Mouse (Mus musculus): ENCODE measurements around the gene Epb41l5. TPM values are rescaled to one million over a fixed set of nuclear protein-coding genes. Genes with fewer than 3 reads are reported as not detected.

The Epb41l5 gene
- polyA plus RNA-seq, 1 experiment from 2014 or later: 12.0 TPM

DNA sequence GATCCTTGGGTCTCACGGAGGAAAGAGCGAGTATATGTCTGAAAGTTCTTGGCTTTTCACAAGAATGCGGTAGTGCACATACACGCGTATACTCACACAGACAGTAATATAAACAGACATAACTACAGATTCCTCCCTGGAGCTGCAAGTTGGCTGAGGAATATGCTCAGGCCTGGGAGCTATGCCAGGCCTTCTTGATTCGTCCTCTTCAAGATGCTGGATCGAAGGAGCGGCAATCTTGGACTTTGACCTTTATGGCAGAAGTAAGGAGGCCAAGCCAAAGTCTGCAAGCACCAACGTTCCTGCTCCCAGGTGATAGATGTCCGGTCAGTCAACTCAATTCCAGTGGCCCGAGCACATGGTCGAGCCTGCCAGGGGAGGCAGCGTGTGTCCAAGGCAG, 117.9 kb downstream of the Epb41l5 start:
- peaks cover 34% of the 10 kb centered on the region for H3K36me3 ChIP-seq
- no peak overlapping the region for H3K4me2 ChIP-seq
- no peak overlapping the region for H3K9ac ChIP-seq
- peaks cover 14% of the 10 kb centered on the region; the same call in 1 of the 2 replicates for H3K9me3 ChIP-seq
- no peak for ATAC-seq (ENCODE audit: insufficient number of reproducible peaks, insufficient read depth, low FRiP score, low TSS enrichment, low read depth)
- H3K27ac ChIP-seq: no peak overlapping the region
- H3K4me3 ChIP-seq: no peak overlapping the region
- H3K27me3 ChIP-seq: no peaks in the 10 kb centered on the region
- WGBS: 91% methylated on average over 13 of the region's 13 CpGs
- H3K4me1 ChIP-seq: peaks cover 9% of the 10 kb centered on the region

DNA sequence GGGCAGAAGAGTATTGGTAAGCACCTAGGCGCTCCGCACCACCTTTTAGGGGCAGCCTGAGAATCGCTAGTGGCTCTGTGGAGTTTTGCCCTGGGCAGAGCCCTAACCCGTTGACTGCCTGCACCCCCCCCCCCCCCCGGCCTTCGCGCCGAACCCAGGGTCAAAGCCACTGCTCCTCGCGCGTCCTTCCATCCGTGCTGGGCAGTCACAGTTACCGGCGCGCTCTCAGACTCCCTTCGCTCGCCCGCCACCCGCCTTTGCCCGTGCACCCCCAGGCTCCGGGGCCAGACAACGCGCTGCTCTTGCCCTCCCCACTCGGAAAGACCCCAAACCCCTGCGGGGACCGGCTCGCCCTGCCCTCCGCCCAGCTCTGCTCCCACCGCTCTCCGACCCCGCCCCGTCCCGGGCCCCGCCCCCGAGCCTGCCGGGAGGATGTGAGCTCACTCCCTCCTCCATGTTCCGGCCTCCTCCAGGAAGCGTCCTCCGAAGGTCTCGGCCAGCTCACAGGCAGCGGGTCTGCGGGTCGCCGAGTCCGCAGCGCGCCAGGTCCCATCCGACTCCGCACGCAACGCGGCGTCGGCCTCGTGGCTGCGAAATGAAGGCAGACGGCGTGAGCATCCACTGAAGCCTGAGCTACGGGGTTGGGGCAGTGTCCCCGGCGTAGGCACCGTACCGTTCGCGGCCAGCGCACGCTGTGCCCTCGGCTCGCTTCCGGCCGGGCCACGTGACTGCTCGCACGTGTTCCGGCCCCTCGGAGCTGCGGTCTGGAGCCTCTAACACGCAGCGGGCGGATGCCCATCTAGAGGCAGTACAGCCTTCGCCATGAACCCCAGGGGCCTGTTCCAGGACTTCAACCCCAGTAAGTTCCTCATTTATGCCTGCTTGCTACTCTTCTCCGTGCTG, 122.9 kb downstream of the Epb41l5 start, which contains the start of gene Tmem185b:
TSS of gene Tmem185b (plus strand) at position 472 of the 903 bp plus-strand sequence.
- Histone ChIP-seq H3K4me3 (peak within 1 kb of the TSS; percentile 63), H3K4me2 (peak within 1 kb of the TSS; percentile 90), H3K27me3 (no peaks in the 10 kb centered on the region), H3K9me3 (peaks cover 14% of the 10 kb centered on the region; the same call in 1 of the 2 replicates), H3K36me3 (peaks cover 34% of the 10 kb centered on the region), H3K9ac (peak within 1 kb of the TSS; percentile 81), H3K4me1 (peaks cover 20% of the 10 kb centered on the region), H3K27ac (peak within 1 kb of the TSS; percentile 82)
- peak; percentile 92 for ATAC-seq (ENCODE audit: insufficient number of reproducible peaks, insufficient read depth, low FRiP score, low TSS enrichment, low read depth)
- 2% methylated on average over 80 of the region's 82 CpGs for WGBS

DNA sequence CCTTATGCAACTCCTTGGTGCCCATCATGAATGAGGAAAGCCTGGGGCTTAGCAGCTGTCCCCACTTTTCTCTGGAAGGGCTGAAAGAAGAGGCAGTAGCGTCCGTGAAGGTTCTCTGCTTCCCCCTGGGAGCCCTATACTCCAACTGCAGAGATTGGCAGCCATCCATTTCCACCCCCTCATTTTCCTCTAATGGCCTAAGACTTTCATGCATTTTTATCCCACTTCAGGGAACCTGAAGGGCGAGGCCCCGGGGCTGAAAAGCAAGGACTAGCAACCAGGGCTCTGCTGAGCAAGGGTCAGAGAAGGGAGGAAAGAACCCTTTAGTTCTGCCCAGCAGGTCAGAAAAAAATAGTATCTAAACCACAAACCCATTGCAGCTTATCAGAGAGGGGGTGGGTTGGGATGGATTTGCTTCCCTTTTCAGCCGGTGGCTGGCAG, 123.8 kb downstream of the Epb41l5 start:
- H3K9ac ChIP-seq: peak overlapping the region; percentile 81; the same call in 1 of the 2 replicates
- H3K4me3 ChIP-seq: peak overlapping the region; percentile 63
- no peaks in the 10 kb centered on the region for H3K27me3 ChIP-seq
- ATAC-seq (ENCODE audit: insufficient number of reproducible peaks, insufficient read depth, low FRiP score, low TSS enrichment, low read depth): no peak
- H3K9me3 ChIP-seq: peaks cover 14% of the 10 kb centered on the region; the same call in 1 of the 2 replicates
- peaks cover 34% of the 10 kb centered on the region for H3K36me3 ChIP-seq
- H3K4me2 ChIP-seq: peak overlapping the region; percentile 90
- 13% methylated on average over 5 of the region's 5 CpGs for WGBS
- peak overlapping the region; percentile 82; the same call in 1 of the 2 replicates for H3K27ac ChIP-seq
- H3K4me1 ChIP-seq: peaks cover 20% of the 10 kb centered on the region

DNA sequence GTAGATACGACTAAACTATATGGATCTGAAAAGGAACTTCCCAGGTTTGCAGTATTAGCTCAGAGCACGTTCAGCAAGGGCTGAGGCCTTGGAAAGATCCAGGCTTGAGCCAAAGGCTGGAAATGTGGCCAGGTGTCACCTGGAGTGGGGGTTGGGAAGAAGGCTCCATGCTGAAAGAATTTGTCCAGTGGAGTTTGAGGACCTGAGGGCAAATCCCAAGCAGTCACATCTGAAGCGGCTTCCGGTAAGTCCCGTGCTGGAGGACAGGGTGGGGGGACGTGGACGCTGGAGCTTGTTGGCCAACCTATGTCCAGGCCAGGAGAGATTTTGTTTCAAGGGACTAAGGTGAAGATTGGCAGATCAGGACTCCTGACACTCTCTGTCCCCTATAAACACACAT, 125.0 kb downstream of the Epb41l5 start:
- Histone ChIP-seq H3K4me1 (peaks cover 20% of the 10 kb centered on the region), H3K27me3 (no peaks in the 10 kb centered on the region), H3K36me3 (peaks cover 23% of the 10 kb centered on the region), H3K27ac (no peak overlapping the region), H3K4me2 (no peak overlapping the region), H3K9ac (no peak overlapping the region), H3K4me3 (no peak overlapping the region), H3K9me3 (peaks cover 10% of the 10 kb centered on the region; the same call in 1 of the 2 replicates)
- WGBS: 82% methylated on average over 7 of the region's 7 CpGs
- no peak for ATAC-seq (ENCODE audit: insufficient number of reproducible peaks, insufficient read depth, low FRiP score, low TSS enrichment, low read depth)

GRCm38 (mm10) chr1:119523369-119523768, 125.4 kb downstream of the Epb41l5 start:
- ATAC-seq (ENCODE audit: insufficient number of reproducible peaks, insufficient read depth, low FRiP score, low TSS enrichment, low read depth): no peak
- no peak overlapping the region for H3K4me2 ChIP-seq
- H3K9me3 ChIP-seq: 0 out of 2 replicates have a peak, but pooled peaks cover 9% of the 10 kb centered on the region
- no peak overlapping the region for H3K27ac ChIP-seq
- no peak overlapping the region for H3K9ac ChIP-seq
- WGBS: 83% methylated on average over 7 of the region's 7 CpGs
- peaks cover 18% of the 10 kb centered on the region for H3K36me3 ChIP-seq
- H3K4me1 ChIP-seq: peaks cover 20% of the 10 kb centered on the region
- H3K27me3 ChIP-seq: no peaks in the 10 kb centered on the region
- H3K4me3 ChIP-seq: no peak overlapping the region

- peaks cover 12% of the 10 kb centered on the region for H3K36me3 ChIP-seq
- H3K9me3 ChIP-seq: 0 out of 2 replicates have a peak, but pooled peaks cover 9% of the 10 kb centered on the region
- H3K4me2 ChIP-seq: no peak overlapping the region
- ATAC-seq (ENCODE audit: insufficient number of reproducible peaks, insufficient read depth, low FRiP score, low TSS enrichment, low read depth): no peak
- no peak overlapping the region for H3K27ac ChIP-seq
- no peak overlapping the region for H3K4me3 ChIP-seq
- H3K27me3 ChIP-seq: no peaks in the 10 kb centered on the region
- WGBS: 83% methylated on average over 4 of the region's 4 CpGs
- H3K9ac ChIP-seq: no peak overlapping the region
- H3K4me1 ChIP-seq: peaks cover 24% of the 10 kb centered on the region
Measured at GRCm38 (mm10) chr1:119522726-119523125, 126.1 kb downstream of the Epb41l5 start.

- Histone ChIP-seq H3K9ac (no peak overlapping the region), H3K4me3 (no peak overlapping the region), H3K36me3 (peaks cover 1% of the 10 kb centered on the region; the same call in 1 of the 2 replicates), H3K27me3 (no peaks in the 10 kb centered on the region), H3K4me1 (peaks cover 19% of the 10 kb centered on the region), H3K27ac (no peak overlapping the region), H3K9me3 (0 out of 2 replicates have a peak, but pooled peaks cover under 1% of the 10 kb centered on the region), H3K4me2 (no peak overlapping the region)
- WGBS: 71% methylated on average over 7 of the region's 7 CpGs
- ATAC-seq (ENCODE audit: insufficient number of reproducible peaks, insufficient read depth, low FRiP score, low TSS enrichment, low read depth): no peak
Measured at GRCm38 (mm10) chr1:119521681-119522080, 127.1 kb downstream of the Epb41l5 start.

DNA sequence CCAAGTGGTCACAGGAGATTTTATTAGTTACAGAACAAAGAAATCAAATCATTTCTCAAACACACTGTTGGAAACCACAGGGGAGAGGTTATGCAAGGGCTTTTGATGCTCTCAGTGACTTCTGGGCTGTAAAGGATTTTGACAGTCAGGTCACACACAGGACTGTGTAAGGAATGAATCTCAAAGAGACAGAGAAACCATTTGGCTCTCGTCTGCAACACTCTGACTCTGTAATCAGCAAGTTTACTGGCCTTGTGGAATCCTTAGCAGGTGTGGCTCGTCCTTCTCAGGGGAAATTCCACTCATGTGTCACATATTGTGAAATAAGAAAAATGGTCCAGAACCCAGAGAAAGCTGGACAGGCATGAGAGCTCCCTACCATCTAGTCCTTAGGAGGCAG, 127.8 kb downstream of the Epb41l5 start:
- no peaks in the 10 kb centered on the region for H3K27me3 ChIP-seq
- H3K4me3 ChIP-seq: no peak overlapping the region
- WGBS: 60% methylated on average over 2 of the region's 2 CpGs
- no peaks in the 10 kb centered on the region for H3K9me3 ChIP-seq
- H3K9ac ChIP-seq: no peak overlapping the region
- H3K36me3 ChIP-seq: no peaks in the 10 kb centered on the region
- no peak for ATAC-seq (ENCODE audit: insufficient number of reproducible peaks, insufficient read depth, low FRiP score, low TSS enrichment, low read depth)
- peaks cover 14% of the 10 kb centered on the region for H3K4me1 ChIP-seq
- no peak overlapping the region for H3K4me2 ChIP-seq
- H3K27ac ChIP-seq: no peak overlapping the region

DNA sequence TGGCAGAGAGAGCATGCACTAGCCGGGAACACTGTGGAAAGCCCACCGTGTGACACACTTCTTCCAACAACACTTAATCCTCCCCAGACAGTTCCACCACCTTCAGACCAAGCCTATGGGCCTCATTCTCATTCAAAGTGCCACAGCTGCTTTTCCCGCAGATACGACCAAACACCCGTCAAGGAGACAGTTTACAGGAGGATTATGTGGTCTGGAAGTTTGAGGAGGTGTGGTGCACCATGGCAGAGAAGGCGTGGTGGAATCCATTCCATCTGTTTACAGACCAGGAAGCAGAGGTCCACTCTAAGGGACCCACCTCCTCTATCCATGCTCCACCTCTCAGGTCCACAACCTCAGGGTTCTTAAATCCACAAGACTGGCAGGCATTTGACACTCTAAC, 129.5 kb downstream of the Epb41l5 start:
- H3K9me3 ChIP-seq: no peaks in the 10 kb centered on the region
- H3K27me3 ChIP-seq: no peaks in the 10 kb centered on the region
- H3K9ac ChIP-seq: no peak overlapping the region
- H3K4me2 ChIP-seq: no peak overlapping the region
- peaks cover 3% of the 10 kb centered on the region; the same call in 1 of the 2 replicates for H3K4me1 ChIP-seq
- ATAC-seq (ENCODE audit: insufficient number of reproducible peaks, insufficient read depth, low FRiP score, low TSS enrichment, low read depth): no peak
- 74% methylated on average over 6 of the region's 6 CpGs for WGBS
- H3K36me3 ChIP-seq: no peaks in the 10 kb centered on the region
- H3K4me3 ChIP-seq: no peak overlapping the region
- H3K27ac ChIP-seq: no peak overlapping the region

- no peak overlapping the region for H3K27ac ChIP-seq
- H3K9ac ChIP-seq: no peak overlapping the region
- no peak for ATAC-seq (ENCODE audit: insufficient number of reproducible peaks, insufficient read depth, low FRiP score, low TSS enrichment, low read depth)
- no peak overlapping the region for H3K4me3 ChIP-seq
- H3K4me2 ChIP-seq: no peak overlapping the region
- no peaks in the 10 kb centered on the region for H3K9me3 ChIP-seq
- H3K4me1 ChIP-seq: peaks cover 3% of the 10 kb centered on the region; the same call in 1 of the 2 replicates
- no peaks in the 10 kb centered on the region for H3K27me3 ChIP-seq
- H3K36me3 ChIP-seq: no peaks in the 10 kb centered on the region
Measured at GRCm38 (mm10) chr1:119518786-119519185, 130.0 kb downstream of the Epb41l5 start.

DNA sequence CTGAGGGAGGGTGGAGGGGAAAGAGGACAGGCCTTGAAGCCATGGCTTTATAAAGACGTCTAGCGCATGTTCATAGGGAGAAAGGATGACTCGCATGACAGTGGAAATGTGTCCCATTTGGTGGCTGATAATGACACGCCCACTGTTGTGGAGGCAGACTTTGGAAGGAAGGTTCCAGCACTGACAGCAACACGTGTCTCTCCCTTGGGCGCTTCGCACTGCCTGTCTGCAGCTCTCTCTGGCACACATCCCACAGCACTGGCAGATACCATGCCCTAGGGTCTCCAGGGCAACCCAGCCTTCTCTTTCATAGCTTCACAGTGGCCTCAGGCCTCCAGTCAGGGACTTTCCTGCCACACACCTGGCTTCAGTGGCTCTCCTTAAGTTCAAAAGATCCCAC, 130.7 kb downstream of the Epb41l5 start:
- Histone ChIP-seq H3K9ac (no peak overlapping the region), H3K9me3 (no peaks in the 10 kb centered on the region), H3K27me3 (no peaks in the 10 kb centered on the region), H3K36me3 (no peaks in the 10 kb centered on the region), H3K4me1 (peaks cover 3% of the 10 kb centered on the region; the same call in 1 of the 2 replicates), H3K4me3 (no peak overlapping the region), H3K4me2 (no peak overlapping the region), H3K27ac (no peak overlapping the region)
- 73% methylated on average over 7 of the region's 7 CpGs for WGBS
- ATAC-seq (ENCODE audit: insufficient number of reproducible peaks, insufficient read depth, low FRiP score, low TSS enrichment, low read depth): no peak

GRCm38 (mm10) chr1:119510857-119511256, 137.9 kb downstream of the Epb41l5 start:
- no peak overlapping the region for H3K4me2 ChIP-seq
- ATAC-seq (ENCODE audit: insufficient number of reproducible peaks, insufficient read depth, low FRiP score, low TSS enrichment, low read depth): no peak
- H3K4me1 ChIP-seq: peaks cover 7% of the 10 kb centered on the region; the same call in 1 of the 2 replicates
- H3K9ac ChIP-seq: no peak overlapping the region
- 61% methylated on average over 8 of the region's 8 CpGs for WGBS
- H3K27me3 ChIP-seq: peaks cover 4% of the 10 kb centered on the region; the same call in 1 of the 2 replicates
- H3K9me3 ChIP-seq: no peaks in the 10 kb centered on the region
- no peaks in the 10 kb centered on the region for H3K36me3 ChIP-seq
- H3K27ac ChIP-seq: no peak overlapping the region
- no peak overlapping the region for H3K4me3 ChIP-seq
